Mouse (Mus musculus) B cell, adult 2 months (primary cell): ENCODE measurements around the gene Zfp566.

Experiments used
- DNase-seq, 2 experiments: peaks; one replicate each; pipeline ENCODE4 v3.0.0; 2022

The Zfp566 gene

DNA sequence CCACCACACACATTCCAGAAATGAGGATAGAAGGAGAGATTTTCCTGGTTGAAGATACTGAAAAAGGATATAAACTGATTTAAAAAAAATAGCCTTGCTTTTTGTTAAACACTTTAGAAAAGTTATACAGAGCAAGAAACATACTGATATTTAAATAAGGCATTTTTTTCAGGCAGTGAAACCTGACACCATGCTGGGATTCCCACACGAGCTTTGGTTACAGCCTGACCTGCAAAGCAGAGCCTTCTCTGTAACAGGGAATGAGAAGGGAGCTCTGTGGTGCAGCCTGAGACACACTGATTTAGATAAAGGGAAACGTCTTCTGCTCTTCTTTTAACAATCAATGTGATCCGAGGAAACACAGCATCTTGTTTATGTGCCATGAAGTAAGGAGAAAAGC lies 36.7 kb downstream of the Zfp566 start:
- DNase-seq: no peak

DNA sequence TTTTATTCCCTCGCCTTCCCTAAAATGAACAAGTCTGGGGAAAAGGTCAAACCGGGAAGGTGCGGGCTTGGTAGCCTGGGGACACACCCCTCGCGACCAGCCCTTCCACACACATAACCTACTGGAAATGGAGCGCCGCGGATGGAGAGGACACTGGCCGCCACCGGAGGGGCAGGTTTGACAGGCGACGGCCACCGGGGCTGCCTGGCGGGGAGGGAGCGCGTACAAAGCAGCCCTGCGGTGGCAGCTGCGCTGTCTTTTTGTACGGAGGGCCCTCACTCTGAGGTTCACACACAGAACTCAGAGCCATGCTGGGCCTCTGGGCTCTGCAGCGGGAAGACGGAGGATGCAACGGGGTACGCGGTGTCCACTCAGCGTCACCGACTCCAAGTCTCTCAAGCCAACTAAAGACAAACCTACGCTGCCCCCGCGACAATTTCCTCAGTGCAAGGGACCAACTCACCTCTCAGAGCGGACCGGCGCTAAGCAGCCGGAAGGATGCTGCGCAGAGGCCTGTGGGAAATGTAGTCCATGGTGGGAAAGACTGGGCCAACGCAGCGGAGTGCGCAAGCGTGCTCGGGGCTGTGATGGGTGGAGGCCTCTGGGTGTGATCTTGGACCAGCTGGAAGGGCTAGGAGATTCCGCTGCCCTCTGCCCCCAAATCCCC lies 39.3 kb downstream of the Zfp566 start, which contains the start of gene Zfp14:
Gene Zfp14 (minus strand): TSS at position 499 of the 667 bp plus-strand sequence.
- peak; percentile 87 to 89 for DNase-seq

DNA sequence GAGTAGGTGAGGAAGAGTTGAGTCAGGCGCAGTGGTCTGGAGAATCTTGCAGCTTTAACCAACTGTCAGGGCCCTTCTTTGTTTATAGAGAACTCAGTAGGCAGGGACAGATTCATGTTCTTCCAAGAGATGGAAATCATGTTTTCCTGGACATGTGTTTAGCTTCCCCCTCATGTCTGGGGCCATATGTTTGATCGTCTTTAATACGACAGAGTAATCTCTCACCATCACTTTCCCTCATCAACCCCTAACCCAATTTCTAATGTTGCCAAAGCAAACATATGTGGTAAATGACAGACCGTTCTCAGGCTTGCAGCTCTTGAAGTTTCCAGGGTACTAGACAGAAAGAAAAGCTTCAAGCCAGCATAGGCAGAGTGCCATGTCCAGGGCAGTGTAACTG lies 42.2 kb downstream of the Zfp566 start:
- DNase-seq: no peak

DNA sequence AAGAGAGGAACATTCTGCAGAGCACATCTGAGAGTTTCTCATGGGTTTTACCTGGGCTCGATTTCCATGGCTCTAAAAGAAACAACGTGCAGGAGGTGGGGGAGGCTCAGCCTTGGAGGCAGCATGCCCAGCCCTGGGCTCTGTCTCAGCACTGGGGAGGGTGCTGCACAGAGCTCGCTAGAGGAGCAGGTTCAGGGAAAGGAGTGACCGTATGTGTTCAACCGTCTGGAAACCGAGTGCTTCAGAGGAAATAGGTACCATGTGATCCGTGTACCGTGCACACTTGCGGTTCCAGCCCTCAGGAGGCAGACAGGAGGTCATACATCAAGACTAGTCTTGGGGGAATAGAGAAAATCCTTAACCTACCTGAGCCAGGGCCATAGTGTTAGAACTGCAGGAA lies 46.0 kb downstream of the Zfp566 start:
- peak; percentile 7 to 10 for DNase-seq

DNA sequence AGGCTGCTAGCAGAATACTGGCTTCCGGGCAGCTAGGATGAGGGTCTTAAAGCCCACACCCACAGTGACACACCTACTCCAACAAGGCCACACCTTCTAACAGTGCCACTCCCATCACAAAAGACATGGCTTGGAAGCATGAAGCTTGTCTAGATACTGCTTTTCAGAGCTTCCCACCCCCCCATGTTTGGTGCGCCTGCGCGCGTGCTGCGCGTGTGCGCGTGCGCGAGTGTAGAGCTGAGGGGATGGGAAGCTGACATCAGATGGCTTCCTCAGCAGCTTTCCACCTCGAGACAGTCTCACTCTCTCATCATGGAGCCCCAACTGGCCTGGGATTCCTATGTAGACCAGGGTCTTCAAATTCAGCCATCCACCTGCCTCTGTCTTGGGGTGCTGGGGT lies 56.0 kb downstream of the Zfp566 start:
- DNase-seq: no peak

DNA sequence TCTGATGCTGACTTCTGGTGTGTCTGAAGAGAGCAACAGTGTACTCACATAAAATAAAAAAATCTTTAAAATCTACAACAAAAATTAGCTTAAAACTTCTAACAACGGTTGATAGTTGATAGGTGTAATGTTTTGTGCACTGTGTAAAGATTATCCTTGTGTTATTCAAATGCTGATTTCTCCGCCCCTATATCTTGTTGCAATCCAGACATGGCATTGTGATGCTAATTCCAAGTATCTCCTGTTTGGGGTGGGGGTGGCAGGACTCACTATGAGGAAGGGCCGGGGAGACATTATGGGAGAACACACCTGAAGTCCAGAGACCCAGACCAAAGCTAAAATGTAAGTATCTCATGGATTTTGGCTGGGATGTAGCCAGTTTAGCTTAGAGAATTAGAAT lies 58.9 kb downstream of the Zfp566 start:
- no peak for DNase-seq

DNA sequence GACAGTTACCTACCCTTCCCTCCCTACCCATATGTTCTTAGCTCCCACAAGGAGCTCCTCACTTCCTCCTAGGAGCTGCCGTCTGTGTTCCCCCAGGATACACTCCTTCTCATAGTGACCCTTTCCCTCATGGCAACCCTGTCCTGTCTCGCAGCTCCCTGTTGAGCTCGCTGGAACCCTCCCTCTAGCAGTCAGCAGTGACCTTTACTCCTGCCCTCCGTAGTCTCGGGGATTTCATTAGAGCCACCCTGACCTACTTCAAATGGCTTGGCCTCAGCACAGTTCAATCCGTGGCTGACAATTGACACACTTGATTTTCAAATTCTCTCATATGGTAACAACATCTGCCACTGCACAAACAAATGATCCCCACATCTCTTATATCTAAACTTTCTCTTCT lies 59.6 kb downstream of the Zfp566 start:
- no peak for DNase-seq

DNA sequence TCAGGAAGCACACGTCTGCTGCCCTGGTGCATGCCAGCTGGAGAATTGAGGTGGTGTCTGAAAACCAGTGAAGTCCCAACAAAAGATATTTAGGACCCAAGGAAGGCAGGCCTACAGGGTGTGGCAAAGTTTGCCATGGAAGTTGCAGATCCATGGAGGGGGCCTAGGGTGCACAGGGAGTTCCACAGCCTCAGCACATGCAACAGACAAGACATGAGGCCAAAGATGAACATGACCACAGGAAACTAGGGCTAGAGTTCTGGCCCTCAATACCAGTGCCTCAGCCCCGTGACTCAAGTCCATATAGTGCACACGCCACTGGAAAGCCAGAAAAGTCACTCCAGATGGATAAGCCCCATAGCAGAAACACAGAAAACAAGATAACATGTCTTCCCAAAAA lies 61.8 kb downstream of the Zfp566 start:
- no peak for DNase-seq
